Mouse (Mus musculus): ENCODE results near the gene Artn. TPM values are rescaled to one million over a fixed set of nuclear protein-coding genes. Genes with fewer than 3 reads are reported as not detected.

Gene Artn
- polyA plus RNA-seq, 1 experiment from 2014 or later = 1.7 TPM

DNA sequence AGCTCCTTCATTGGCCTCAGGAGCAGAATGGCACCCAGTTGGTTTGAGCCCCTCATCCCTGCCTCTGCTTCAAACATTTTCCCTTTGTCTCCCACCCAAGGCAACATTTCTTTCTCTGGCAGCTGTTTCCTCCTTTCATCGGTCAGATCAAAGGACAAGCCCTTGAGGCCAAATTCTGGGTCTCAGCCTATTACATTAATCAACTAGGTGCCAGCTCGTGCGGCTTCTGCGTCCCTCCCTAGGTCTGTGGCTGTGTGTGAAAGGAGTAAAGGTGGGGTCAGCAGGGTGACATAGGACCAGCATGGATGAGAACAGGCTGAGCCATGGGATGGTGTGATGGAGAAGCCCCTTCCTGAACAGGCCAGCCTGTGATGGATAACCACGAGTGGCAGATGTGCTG, 13.8 kb upstream of the Artn start:
- Histone ChIP-seq H3K4me3 (no peak overlapping the region), H3K4me1 (peaks cover 9% of the 10 kb centered on the region), H3K4me2 (replicated peaks) (no peak overlapping the region), H3K27ac (peak overlapping the region; percentile 30; the same call in 1 of the 2 replicates), H3K9me3 (replicated peaks) (no peaks in the 10 kb centered on the region), H3K9ac (no peak overlapping the region), H3K27me3 (no peaks in the 10 kb centered on the region), H3K36me3 (peaks cover 9% of the 10 kb centered on the region)
- WGBS = 25% methylated on average over 5 of the region's 5 CpGs
- ATAC-seq (ENCODE audit: low FRiP score) = no peak

- ATAC-seq (ENCODE audit: low FRiP score) = no peak
- Histone ChIP-seq H3K4me3 (no peak overlapping the region), H3K36me3 (peaks cover 20% of the 10 kb centered on the region), H3K27me3 (no peaks in the 10 kb centered on the region), H3K27ac (no peak overlapping the region), H3K9ac (no peak overlapping the region), H3K4me1 (no peaks in the 10 kb centered on the region), H3K9me3 (replicated peaks) (no peaks in the 10 kb centered on the region), H3K4me2 (replicated peaks) (no peak overlapping the region)
- 97% methylated on average over 5 of the region's 5 CpGs for WGBS
These were observed 7.4 kb upstream of the Artn start for GRCm38 (mm10) chr4:117936964-117937363.

DNA sequence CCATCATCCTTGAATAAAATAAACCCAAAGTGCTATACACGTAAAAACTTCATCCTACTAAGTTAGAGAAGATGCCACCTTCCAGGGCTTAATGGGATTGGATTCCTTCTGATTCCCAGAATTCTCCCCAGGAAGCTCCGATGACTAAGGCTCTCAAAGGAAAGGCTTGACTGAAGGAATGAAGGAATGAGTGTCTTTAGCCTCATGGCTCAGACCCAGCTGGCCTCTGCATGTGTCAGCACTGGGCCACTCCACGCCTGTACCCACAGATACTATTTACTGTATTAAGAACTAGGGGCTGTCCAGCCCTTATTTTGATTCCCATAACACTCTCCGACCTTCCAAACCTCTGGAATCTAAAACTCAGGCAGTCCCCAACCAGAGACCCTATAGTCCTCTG, 4.5 kb upstream of the Artn start:
- H3K27me3 ChIP-seq = peaks cover 18% of the 10 kb centered on the region
- ATAC-seq (ENCODE audit: low FRiP score) = no peak
- H3K36me3 ChIP-seq = peaks cover 10% of the 10 kb centered on the region
- H3K27ac ChIP-seq = no peak overlapping the region
- no peak overlapping the region for H3K4me3 ChIP-seq
- no peak overlapping the region for H3K9ac ChIP-seq
- H3K4me1 ChIP-seq = peaks cover 9% of the 10 kb centered on the region
- H3K4me2 ChIP-seq (replicated peaks) = no peak overlapping the region
- 0 out of 2 replicates have a peak, but pooled peaks cover 3% of the 10 kb centered on the region for H3K9me3 ChIP-seq (replicated peaks)
- 91% methylated on average over 4 of the region's 4 CpGs for WGBS

- H3K4me2 ChIP-seq (replicated peaks) = no peak overlapping the region
- no peak overlapping the region for H3K9ac ChIP-seq
- peaks cover 26% of the 10 kb centered on the region for H3K27me3 ChIP-seq
- H3K9me3 ChIP-seq (replicated peaks) = 0 out of 2 replicates have a peak, but pooled peaks cover 3% of the 10 kb centered on the region
- ATAC-seq (ENCODE audit: low FRiP score) = no peak
- H3K4me1 ChIP-seq = peaks cover 12% of the 10 kb centered on the region
- H3K4me3 ChIP-seq = no peak overlapping the region
- no peak overlapping the region for H3K27ac ChIP-seq
- 80% methylated on average over 5 of the region's 5 CpGs for whole genome bisulfite sequencing
- peaks cover 10% of the 10 kb centered on the region for H3K36me3 ChIP-seq
These were observed 3.7 kb upstream of the Artn start for GRCm38 (mm10) chr4:117933248-117933647.

GRCm38 (mm10) chr4:117928699-117929241, 793 bp downstream of the Artn start:
- H3K4me3 ChIP-seq = peak overlapping the region; percentile 29
- H3K9me3 ChIP-seq (replicated peaks) = 0 out of 2 replicates have a peak, but pooled peaks cover 3% of the 10 kb centered on the region
- H3K4me1 ChIP-seq = peaks cover 27% of the 10 kb centered on the region
- H3K36me3 ChIP-seq = peaks cover 6% of the 10 kb centered on the region
- peaks cover 69% of the 10 kb centered on the region for H3K27me3 ChIP-seq
- H3K27ac ChIP-seq = no peak overlapping the region
- peak; percentile 18 for ATAC-seq (ENCODE audit: low FRiP score)
- peak overlapping the region; percentile 54 for H3K4me2 ChIP-seq (replicated peaks)
- H3K9ac ChIP-seq = peak overlapping the region; percentile 45; the same call in 1 of the 2 replicates
- 3% methylated on average over 13 of the region's 13 CpGs for WGBS

DNA sequence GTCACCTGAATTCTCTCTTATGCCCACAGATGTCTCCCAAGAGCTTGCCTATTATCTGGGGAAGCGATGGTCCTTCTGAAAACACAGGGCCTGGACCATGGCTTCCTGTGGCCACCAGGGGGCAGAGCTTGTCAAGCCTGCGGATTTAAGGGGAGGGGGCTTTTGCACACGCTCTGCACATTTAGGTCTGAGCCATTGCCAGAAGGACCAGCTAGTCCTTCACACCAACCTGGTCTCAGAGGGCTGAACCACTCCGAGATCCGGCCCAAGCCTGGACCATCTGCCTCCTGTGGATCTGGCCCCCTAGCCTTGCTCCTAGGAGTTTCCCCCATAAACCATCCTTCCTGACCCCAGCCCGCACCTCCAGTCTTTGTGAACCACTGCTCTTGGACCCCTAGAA, 1.3 kb downstream of the Artn start:
- no peak overlapping the region for H3K4me2 ChIP-seq (replicated peaks)
- H3K27ac ChIP-seq = no peak overlapping the region
- peaks cover 6% of the 10 kb centered on the region for H3K36me3 ChIP-seq
- no peak overlapping the region for H3K9ac ChIP-seq
- H3K27me3 ChIP-seq = peaks cover 74% of the 10 kb centered on the region
- WGBS = 12% methylated on average over 6 of the region's 6 CpGs
- peak; percentile 30; the same call in 1 of the 2 replicates for ATAC-seq (ENCODE audit: low FRiP score)
- H3K4me1 ChIP-seq = peaks cover 27% of the 10 kb centered on the region
- no peak overlapping the region for H3K4me3 ChIP-seq
- 0 out of 2 replicates have a peak, but pooled peaks cover 3% of the 10 kb centered on the region for H3K9me3 ChIP-seq (replicated peaks)

DNA sequence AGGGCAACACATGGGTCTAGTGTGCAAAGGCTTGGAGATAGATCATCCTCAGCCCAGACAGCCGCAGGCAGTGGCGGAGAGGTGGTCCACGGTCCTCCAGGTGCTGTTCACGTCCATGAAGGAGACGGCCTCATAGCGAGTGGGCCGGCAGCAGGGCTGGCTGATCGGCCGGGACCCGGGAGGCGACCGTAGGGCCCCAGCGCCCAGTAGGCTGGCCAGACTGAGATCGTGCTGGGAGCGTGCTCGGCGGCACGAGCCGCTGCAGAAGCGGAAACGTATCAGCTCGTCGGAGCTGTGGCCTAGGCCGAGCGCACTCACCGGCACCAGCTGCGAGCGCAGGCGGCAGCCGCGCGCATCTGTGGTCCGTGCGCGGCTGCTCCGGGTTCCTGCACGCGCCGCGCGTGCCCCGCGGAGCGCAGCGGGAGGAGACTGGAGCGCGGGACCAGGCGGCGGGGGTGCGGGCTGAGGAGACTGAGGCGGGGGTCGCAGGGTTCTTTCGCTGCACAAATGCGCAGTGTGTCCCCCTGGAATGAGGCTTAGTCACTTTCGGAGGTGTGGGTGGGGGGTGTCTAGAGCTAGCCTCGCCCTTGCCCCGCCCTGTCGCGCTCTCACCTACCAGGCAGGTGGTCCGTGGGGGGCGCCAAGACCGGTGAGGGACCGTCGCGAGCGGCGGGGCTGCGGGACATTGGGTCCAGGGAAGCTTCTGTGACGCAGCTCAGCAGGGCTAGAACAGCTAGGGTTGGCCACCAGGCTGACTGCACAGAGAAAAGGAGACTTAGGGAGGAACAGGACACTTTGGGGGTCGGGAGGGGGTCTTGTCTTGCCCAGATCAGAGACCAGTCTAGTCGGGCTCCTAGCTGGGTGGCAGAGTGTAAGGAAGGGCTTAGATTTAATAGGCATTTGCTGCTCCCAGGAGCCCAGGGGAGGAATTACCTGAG, 2.7 kb downstream of the Artn start:
- Histone ChIP-seq H3K9ac (peak overlapping the region; percentile 68), H3K4me3 (peak overlapping the region; percentile 40), H3K27me3 (peaks cover 82% of the 10 kb centered on the region), H3K27ac (0 out of 2 replicates have a peak overlapping the region, but pooled peaks have one; percentile 40), H3K36me3 (no peaks in the 10 kb centered on the region), H3K4me1 (peaks cover 27% of the 10 kb centered on the region), H3K4me2 (replicated peaks) (peak overlapping the region; percentile 74), H3K9me3 (replicated peaks) (0 out of 2 replicates have a peak, but pooled peaks cover 3% of the 10 kb centered on the region)
- WGBS = 1% methylated on average over 70 of the region's 71 CpGs
- peak; percentile 73 for ATAC-seq (ENCODE audit: low FRiP score)

DNA sequence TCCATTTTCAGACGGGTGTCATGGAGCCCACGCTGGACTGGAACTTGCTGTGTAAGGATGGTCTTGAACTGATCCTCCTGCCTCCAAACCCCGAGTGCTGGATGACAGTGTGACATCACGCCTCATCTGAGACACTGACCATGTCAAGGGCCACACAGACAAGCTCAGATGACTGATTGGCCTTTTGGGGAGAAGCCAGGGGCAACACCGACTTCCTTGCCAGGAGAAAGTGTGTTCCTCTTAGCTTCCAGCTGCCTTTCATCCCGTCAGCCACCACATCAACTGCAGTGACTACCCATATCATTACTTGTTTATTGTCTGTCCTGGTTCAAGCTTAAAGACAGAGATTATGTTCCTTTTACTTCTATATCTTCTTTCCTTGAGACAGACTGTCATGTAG, 4.6 kb downstream of the Artn start:
- Histone ChIP-seq H3K4me1 (peaks cover 26% of the 10 kb centered on the region), H3K9me3 (replicated peaks) (no peaks in the 10 kb centered on the region), H3K27me3 (peaks cover 73% of the 10 kb centered on the region), H3K27ac (no peak overlapping the region), H3K4me2 (replicated peaks) (no peak overlapping the region), H3K4me3 (no peak overlapping the region), H3K9ac (no peak overlapping the region), H3K36me3 (no peaks in the 10 kb centered on the region)
- ATAC-seq (ENCODE audit: low FRiP score) = no peak
- 55% methylated on average over 6 of the region's 6 CpGs for WGBS

DNA sequence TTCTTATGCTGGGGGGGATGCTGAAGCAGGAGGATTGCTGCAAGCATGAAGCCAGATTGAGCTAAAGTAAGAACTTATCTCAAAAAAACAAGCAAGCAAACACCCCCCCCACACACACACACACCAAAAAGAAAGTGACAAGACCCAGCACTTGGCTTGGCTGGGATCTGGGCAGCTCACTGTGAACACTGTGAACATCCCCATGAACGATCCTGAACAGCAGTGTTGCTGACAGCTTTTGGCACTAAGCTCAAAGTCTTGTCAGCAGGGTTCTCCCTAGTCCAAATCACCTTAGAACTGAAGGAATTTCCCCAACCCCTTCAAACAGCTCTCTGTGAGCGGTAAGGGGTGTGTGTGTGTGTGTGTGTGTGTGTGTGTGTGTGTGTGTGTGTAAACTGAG, 6.1 kb downstream of the Artn start:
- H3K36me3 ChIP-seq = no peaks in the 10 kb centered on the region
- H3K27me3 ChIP-seq = peaks cover 58% of the 10 kb centered on the region
- WGBS = 74% methylated on average over 2 of the region's 2 CpGs
- H3K4me1 ChIP-seq = peaks cover 15% of the 10 kb centered on the region
- H3K9me3 ChIP-seq (replicated peaks) = no peaks in the 10 kb centered on the region
- H3K27ac ChIP-seq = no peak overlapping the region
- no peak for ATAC-seq (ENCODE audit: low FRiP score)
- no peak overlapping the region for H3K9ac ChIP-seq
- H3K4me3 ChIP-seq = no peak overlapping the region
- no peak overlapping the region for H3K4me2 ChIP-seq (replicated peaks)

GRCm38 (mm10) chr4:117921358-117921757, 8.2 kb downstream of the Artn start:
- Histone ChIP-seq H3K27ac (no peak overlapping the region), H3K36me3 (no peaks in the 10 kb centered on the region), H3K4me1 (peaks cover 2% of the 10 kb centered on the region), H3K4me3 (no peak overlapping the region), H3K4me2 (replicated peaks) (no peak overlapping the region), H3K9ac (no peak overlapping the region), H3K9me3 (replicated peaks) (no peaks in the 10 kb centered on the region), H3K27me3 (peaks cover 37% of the 10 kb centered on the region)
- no peak for ATAC-seq (ENCODE audit: low FRiP score)
- 96% methylated on average over 2 of the region's 2 CpGs for WGBS

GRCm38 (mm10) chr4:117918762-117919161, 10.8 kb downstream of the Artn start:
- Histone ChIP-seq H3K9ac (no peak overlapping the region), H3K27ac (no peak overlapping the region), H3K4me2 (replicated peaks) (no peak overlapping the region), H3K4me3 (no peak overlapping the region), H3K27me3 (peaks cover 13% of the 10 kb centered on the region; the same call in 1 of the 2 replicates), H3K4me1 (peaks cover 12% of the 10 kb centered on the region), H3K36me3 (no peaks in the 10 kb centered on the region), H3K9me3 (replicated peaks) (no peaks in the 10 kb centered on the region)
- no peak for ATAC-seq (ENCODE audit: low FRiP score)
- 92% methylated on average over 5 of the region's 5 CpGs for WGBS

DNA sequence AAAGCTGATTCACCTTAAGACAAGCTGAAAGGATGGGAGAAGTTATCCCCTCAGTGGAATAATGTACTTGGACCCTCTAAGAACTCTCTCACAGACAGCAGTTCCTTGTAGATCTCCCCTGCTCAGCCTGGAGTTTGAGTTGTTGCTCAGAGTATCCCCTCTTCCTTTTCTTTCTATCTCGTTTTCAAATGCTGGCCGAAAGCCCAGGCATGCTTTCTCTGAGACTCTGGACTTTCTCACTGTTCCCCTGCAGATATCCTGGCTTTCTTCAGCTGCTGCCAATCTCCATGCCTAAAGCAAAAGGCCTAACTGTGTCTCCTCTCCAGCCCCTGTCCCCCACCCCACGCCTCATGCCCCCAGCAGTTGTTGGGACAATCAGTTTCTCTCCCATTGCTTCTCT, 11.3 kb downstream of the Artn start:
- Histone ChIP-seq H3K27ac (no peak overlapping the region), H3K36me3 (no peaks in the 10 kb centered on the region), H3K4me2 (replicated peaks) (no peak overlapping the region), H3K4me1 (peaks cover 18% of the 10 kb centered on the region), H3K9ac (no peak overlapping the region), H3K9me3 (replicated peaks) (no peaks in the 10 kb centered on the region), H3K4me3 (no peak overlapping the region), H3K27me3 (peaks cover 8% of the 10 kb centered on the region; the same call in 1 of the 2 replicates)
- ATAC-seq (ENCODE audit: low FRiP score) = no peak
- WGBS = 72% methylated on average over 3 of the region's 3 CpGs
